Mouse (Mus musculus): Measurements from ENCODE around the gene Snx20.

DNA sequence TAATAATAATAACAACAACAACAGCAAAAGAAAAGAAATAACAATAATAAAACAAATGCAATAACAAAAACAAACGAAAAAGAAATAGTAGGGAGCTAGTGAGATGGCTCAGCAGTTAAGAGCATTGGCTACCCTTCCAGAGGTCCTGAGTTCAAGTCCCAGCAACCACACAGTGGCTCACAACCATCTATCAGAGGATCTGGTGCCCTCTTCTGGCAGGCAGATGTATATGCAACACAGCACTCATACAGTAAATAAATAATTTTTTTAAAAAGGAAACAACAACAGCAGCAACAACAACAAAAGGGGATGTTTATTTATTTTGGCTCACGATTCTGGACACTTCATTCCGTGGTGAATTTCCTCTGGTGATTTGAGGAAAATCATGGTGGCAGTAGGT is 16.4 kb downstream of the Snx20 start:
- no peak for TF ChIP-seq EP300 (IDR thresholded peaks at IDR 0.05; ENCODE audit: low read depth)
- peak; percentile 42 for TF ChIP-seq CTCF (IDR thresholded peaks at IDR 0.05; ENCODE audit: low read depth)

Data from heart, postnatal 0 days (tissue).